Mouse (Mus musculus): ENCODE results near the gene Il6st. TPM values are rescaled to one million over a fixed set of nuclear protein-coding genes. Genes with fewer than 3 reads are reported as not detected.

The Il6st gene
- polyA plus RNA-seq (2014; fragmentation: Illumina TruSeq; extraction: RNeasy Lipid Tissue Mini Kit (QIAGEN cat#74804); ENCODE audit: low read depth, low replicate concordance) = 92.7 TPM

GRCm38 (mm10) chr13:112463868-112464625 is at the start of gene Il6st:
TSS of gene Il6st (plus strand) at chr13:112464070.

Other genes with a start within 250 kb of the Il6st start
- gene Ankrd55, start 175.6 kb upstream of the Il6st start, polyA plus RNA-seq (2014; fragmentation: Illumina TruSeq; extraction: RNeasy Lipid Tissue Mini Kit (QIAGEN cat#74804); ENCODE audit: low read depth, low replicate concordance) = 0.24 TPM
- not detected for gene Il31ra, start 130.3 kb downstream of the Il6st start, polyA plus RNA-seq (2014; fragmentation: Illumina TruSeq; extraction: RNeasy Lipid Tissue Mini Kit (QIAGEN cat#74804); ENCODE audit: low read depth, low replicate concordance)
- gene Ddx4, start 188.4 kb downstream of the Il6st start, polyA plus RNA-seq (2014; fragmentation: Illumina TruSeq; extraction: RNeasy Lipid Tissue Mini Kit (QIAGEN cat#74804); ENCODE audit: low read depth, low replicate concordance) = 0.21 TPM
- gene Slc38a9, start 196.7 kb downstream of the Il6st start, polyA plus RNA-seq (2014; fragmentation: Illumina TruSeq; extraction: RNeasy Lipid Tissue Mini Kit (QIAGEN cat#74804); ENCODE audit: low read depth, low replicate concordance) = 10.0 TPM